Mouse (Mus musculus) mammary gland, adult 2 months (tissue): ENCODE data around the gene Klhl21. TPM values are rescaled to one million over a fixed set of nuclear protein-coding genes. Genes with fewer than 3 reads are reported as not detected.

Experiments used
- polyA plus RNA-seq: library from polyadenylated mRNA; depleted of rRNA; stranded (reverse); fragments of >200 nt; gene quantifications from 2 replicates; pipeline ENCODE4 v1.2.3, GENCODE M21; 2012; ENCODE audit warnings: low replicate concordance; rRNA removed

Klhl21 gene
- 32.3 and 50.8 TPM in 2 replicates for polyA plus RNA-seq

DNA sequence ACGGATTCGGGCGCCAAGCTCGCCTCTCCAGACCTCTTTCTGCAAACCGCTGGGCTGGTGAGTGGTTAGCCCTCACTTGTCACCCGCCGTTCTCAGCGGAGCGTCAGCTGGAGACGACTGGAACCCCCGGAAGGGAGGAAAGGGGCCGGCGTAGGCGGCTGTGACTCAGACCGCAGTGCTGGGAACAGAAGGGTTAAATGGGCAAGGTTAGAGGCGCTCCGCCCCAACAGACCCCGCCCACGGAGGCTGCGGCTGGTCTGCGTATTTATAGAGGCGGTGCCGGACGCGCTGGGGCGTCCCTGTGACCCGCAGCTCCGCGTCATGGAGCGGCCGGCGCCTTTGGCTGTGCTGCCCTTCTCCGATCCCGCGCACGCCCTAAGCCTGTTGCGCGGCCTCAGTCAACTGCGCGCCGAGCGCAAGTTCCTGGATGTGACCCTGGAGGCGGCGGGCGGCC lies at the start of gene Klhl21:
Gene Klhl21, plus strand, starts transcription at position 182 of the 454 bp plus-strand sequence.

GRCm38 (mm10) chr4:151988342-151989109 lies 20.1 kb upstream of the Klhl21 start, which contains the start of gene Thap3:
TSS of gene Thap3 (minus strand) at chr4:151988997.

GRCm38 (mm10) chr4:151996173-151996950 lies 12.2 kb upstream of the Klhl21 start, which contains the start of gene Phf13:
TSS of gene Phf13 (minus strand) at chr4:151996258.

DNA sequence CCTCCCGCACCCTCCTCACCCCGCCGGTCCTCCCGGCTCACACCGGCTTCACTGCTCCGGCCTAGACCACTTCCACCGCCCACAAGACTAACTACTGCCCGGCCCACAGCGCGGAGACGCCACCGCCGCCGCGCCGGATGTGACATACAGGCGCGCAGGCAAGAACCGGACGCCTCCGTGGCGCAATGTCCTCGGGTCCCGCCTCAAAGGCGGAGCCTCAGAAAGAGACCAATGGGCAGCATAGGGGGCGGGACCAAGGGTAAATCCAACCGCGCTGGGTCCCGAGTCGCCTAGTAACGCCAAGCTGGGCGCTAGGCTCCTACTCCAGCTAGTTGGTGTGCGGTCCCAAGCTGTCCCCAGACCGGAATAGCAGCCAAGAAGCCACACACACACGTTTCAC lies 18.9 kb downstream of the Klhl21 start, which contains the start of gene Zbtb48:
Gene Zbtb48, minus strand, starts transcription at position 148 of the 400 bp plus-strand sequence.

DNA sequence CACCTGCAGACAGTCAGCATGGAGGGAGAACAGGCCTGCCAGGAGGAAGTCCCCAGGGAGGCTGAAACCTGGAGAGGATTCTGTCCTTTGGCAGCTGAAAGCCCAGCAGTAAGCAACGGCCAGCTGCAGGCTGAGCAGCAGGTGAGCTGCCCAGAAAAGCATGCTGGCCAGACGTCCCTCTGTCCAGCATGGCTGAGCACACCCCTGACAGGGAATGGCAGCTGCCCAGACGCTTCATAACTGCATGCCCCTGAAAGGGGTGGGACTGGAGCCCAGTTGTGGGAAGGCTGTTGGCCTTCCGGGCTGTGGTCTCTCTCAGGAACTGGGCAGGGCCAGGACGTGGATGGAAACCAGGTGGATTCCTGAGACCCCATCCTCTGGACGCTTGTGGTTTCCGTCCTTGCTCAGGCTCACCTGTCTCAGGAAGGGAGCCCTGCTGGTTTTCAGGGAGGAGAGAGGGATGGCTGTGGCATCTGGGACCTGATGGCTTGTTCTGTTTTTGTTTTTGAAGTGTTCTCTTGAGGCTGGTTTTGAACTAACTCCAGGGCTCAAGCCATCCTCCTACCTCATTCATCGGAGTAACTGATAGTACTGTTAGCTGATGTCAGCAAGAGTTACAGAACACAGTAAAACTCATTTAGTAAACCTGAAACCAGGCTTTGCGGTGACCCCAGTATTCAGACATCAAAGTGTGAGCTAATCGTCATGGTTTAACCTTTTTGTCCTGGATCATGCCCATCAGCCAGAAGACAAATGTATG lies 29.8 kb downstream of the Klhl21 start, which contains the start of gene Tas1r1:
Gene Tas1r1, minus strand, starts transcription at position 344 of the 760 bp plus-strand sequence.

GRCm38 (mm10) chr4:152038985-152039830 lies 30.6 kb downstream of the Klhl21 start, which contains the start of gene Nol9:
TSS of gene Nol9 (plus strand) at chr4:152039321.

Other genes starting within 250 kb of the Klhl21 start
- 7.6 and 10.7 TPM in 2 replicates for gene Camta1, start 146.9 kb upstream of the Klhl21 start, polyA plus RNA-seq
- 44.0 and 49.1 TPM in 2 replicates for gene Dnajc11, start 75.1 kb upstream of the Klhl21 start, polyA plus RNA-seq
- gene Thap3, start 19.8 kb upstream of the Klhl21 start, polyA plus RNA-seq, result 57.3 and 88.5 TPM in 2 replicates
- gene Phf13, start 12.5 kb upstream of the Klhl21 start, polyA plus RNA-seq, result 8.7 and 13.2 TPM in 2 replicates
- 10.8 and 17.5 TPM in 2 replicates for gene Zbtb48, start 18.9 kb downstream of the Klhl21 start, polyA plus RNA-seq
- 0.07 and 0.59 TPM in 2 replicates for gene Tas1r1, start 29.8 kb downstream of the Klhl21 start, polyA plus RNA-seq
- 21.4 and 28.0 TPM in 2 replicates for gene Nol9, start 30.5 kb downstream of the Klhl21 start, polyA plus RNA-seq
- 36.3 and 49.8 TPM in 2 replicates for gene Plekhg5, start 63.7 kb downstream of the Klhl21 start, polyA plus RNA-seq
- gene Tnfrsf25, start 107.1 kb downstream of the Klhl21 start, polyA plus RNA-seq, result 22.6 and 29.2 TPM in 2 replicates
- gene Espn, start 143.6 kb downstream of the Klhl21 start, polyA plus RNA-seq, result 2.4 and 6.5 TPM in 2 replicates
- gene Hes2, start 150.1 kb downstream of the Klhl21 start, polyA plus RNA-seq, result 0.19 and 0.22 TPM in 2 replicates
- gene Acot7, start 169.3 kb downstream of the Klhl21 start, polyA plus RNA-seq, result 19.6 and 21.3 TPM in 2 replicates